Mouse (Mus musculus): ENCODE results near the gene Tlr5. TPM values are rescaled to one million over a fixed set of nuclear protein-coding genes. Genes with fewer than 3 reads are reported as not detected.

Gene Tlr5
- polyA plus RNA-seq, 1 experiment = 1.6 TPM

GRCm38 (mm10) chr1:182935469-182935868 lies 19.1 kb upstream of the Tlr5 start:
- Histone ChIP-seq H3K4me3 (ENCODE audit: extremely low read depth, insufficient read depth, insufficient read length) (no peak overlapping the region), H3K4me1 (ENCODE audit: control insufficient read depth, insufficient read depth, insufficient read length) (no peaks in the 10 kb centered on the region), H3K27ac (ENCODE audit: insufficient read depth, low read length) (no peak overlapping the region), H3K36me3 (ENCODE audit: control insufficient read depth, insufficient read depth, low read length) (no peaks in the 10 kb centered on the region), H3K27me3 (ENCODE audit: control insufficient read depth, insufficient read depth, low read length) (no peaks in the 10 kb centered on the region)
- TF ChIP-seq CTCF (IDR thresholded peaks at IDR 0.05; ENCODE audit: extremely low read depth, insufficient read depth, insufficient read length, insufficient replicate concordance) = no peak
- TF ChIP-seq POLR2A (IDR thresholded peaks at IDR 0.05; ENCODE audit: low read depth, low read length) = no peak
- DNase-seq (ENCODE audit: low read depth in 1 of 2, low spot score in 2 of 2) = no peak
- 36% methylated on average over 6 of the region's 6 CpGs for WGBS

DNA sequence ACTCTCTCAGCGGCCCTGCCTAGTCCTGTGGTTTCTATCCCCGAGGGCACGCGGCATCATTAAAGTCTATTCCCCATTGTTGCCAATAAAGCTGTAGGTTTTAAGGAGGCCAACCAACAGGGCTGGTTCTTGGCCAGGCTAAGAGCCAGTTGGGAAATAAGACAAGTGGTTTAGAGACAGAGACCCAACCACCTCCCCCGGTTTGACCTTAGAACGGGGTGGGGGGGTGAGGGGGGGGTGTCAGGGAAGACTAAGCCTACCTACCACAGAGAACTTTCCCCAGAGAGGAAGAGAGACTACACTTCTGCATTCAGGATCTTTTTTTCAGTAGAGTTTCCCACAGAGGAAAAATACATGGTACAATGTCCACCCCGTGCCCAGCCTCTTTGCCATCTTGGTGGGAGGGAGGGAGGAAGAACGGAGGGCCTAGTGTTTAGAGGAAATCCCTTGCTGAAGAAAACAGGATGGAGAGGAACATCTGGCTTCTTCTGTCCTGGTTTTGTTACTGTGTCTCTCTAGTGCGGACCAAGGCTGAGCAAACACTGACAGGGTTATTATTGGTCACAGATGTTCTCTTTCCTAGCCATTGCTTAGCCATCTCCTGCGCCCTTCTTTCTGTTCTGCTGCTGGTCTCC lies 17.0 kb upstream of the Tlr5 start:
- TF ChIP-seq POLR2A (IDR thresholded peaks at IDR 0.05; ENCODE audit: low read depth, low read length) (no peak), CTCF (IDR thresholded peaks at IDR 0.05; ENCODE audit: extremely low read depth, insufficient read depth, insufficient read length, insufficient replicate concordance) (no peak)

GRCm38 (mm10) chr1:182941921-182942320 lies 12.7 kb upstream of the Tlr5 start:
- Histone ChIP-seq H3K27ac (ENCODE audit: insufficient read depth, low read length) (no peak overlapping the region), H3K36me3 (ENCODE audit: control insufficient read depth, insufficient read depth, low read length) (no peaks in the 10 kb centered on the region), H3K27me3 (ENCODE audit: control insufficient read depth, insufficient read depth, low read length) (no peaks in the 10 kb centered on the region), H3K4me1 (ENCODE audit: control insufficient read depth, insufficient read depth, insufficient read length) (no peaks in the 10 kb centered on the region), H3K4me3 (ENCODE audit: extremely low read depth, insufficient read depth, insufficient read length) (no peak overlapping the region)
- WGBS = 90% methylated on average over 2 of the region's 2 CpGs
- DNase-seq (ENCODE audit: low read depth in 1 of 2, low spot score in 2 of 2) = no peak
- no peak for TF ChIP-seq POLR2A (IDR thresholded peaks at IDR 0.05; ENCODE audit: low read depth, low read length)
- no peak for TF ChIP-seq CTCF (IDR thresholded peaks at IDR 0.05; ENCODE audit: extremely low read depth, insufficient read depth, insufficient read length, insufficient replicate concordance)

More for the DNA sequence above, 17.0 kb upstream of the Tlr5 start:
- 41% methylated on average over 10 of the region's 10 CpGs for WGBS
- no peaks in the 10 kb centered on the region for H3K4me1 ChIP-seq (ENCODE audit: control insufficient read depth, insufficient read depth, insufficient read length)
- DNase-seq (ENCODE audit: low read depth in 1 of 2, low spot score in 2 of 2) = no peak
- H3K27me3 ChIP-seq (ENCODE audit: control insufficient read depth, insufficient read depth, low read length) = no peaks in the 10 kb centered on the region
- no peak overlapping the region for H3K4me3 ChIP-seq (ENCODE audit: extremely low read depth, insufficient read depth, insufficient read length)
- H3K27ac ChIP-seq (ENCODE audit: insufficient read depth, low read length) = 0 out of 2 replicates have a peak overlapping the region, but pooled peaks have one; percentile 15
- H3K36me3 ChIP-seq (ENCODE audit: control insufficient read depth, insufficient read depth, low read length) = no peaks in the 10 kb centered on the region

DNA sequence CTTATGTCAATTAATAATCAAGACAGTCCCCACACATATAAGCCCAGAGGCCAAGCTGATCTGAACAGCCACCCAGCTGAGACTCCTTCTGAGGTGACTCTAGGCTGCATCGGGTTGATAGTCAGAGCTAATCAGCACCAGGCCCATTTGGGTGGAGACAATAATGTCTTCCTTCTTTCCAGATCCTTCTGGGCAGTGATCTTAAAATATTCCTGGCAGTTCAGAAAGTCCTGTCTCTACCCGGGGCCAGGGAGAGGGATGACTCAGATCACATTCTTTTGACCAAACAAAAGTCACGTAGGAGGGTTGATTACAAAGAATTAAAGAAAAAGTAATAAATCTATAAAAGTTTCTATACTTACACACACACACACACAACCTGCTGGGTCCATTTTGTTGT lies 10.7 kb upstream of the Tlr5 start:
- H3K36me3 ChIP-seq (ENCODE audit: control insufficient read depth, insufficient read depth, low read length) = no peaks in the 10 kb centered on the region
- no peak overlapping the region for H3K27ac ChIP-seq (ENCODE audit: insufficient read depth, low read length)
- H3K4me1 ChIP-seq (ENCODE audit: control insufficient read depth, insufficient read depth, insufficient read length) = no peaks in the 10 kb centered on the region
- no peaks in the 10 kb centered on the region for H3K27me3 ChIP-seq (ENCODE audit: control insufficient read depth, insufficient read depth, low read length)
- no peak overlapping the region for H3K4me3 ChIP-seq (ENCODE audit: extremely low read depth, insufficient read depth, insufficient read length)
- WGBS = 94% methylated on average over 3 of the region's 3 CpGs
- DNase-seq (ENCODE audit: low read depth in 1 of 2, low spot score in 2 of 2) = no peak
- TF ChIP-seq CTCF (IDR thresholded peaks at IDR 0.05; ENCODE audit: extremely low read depth, insufficient read depth, insufficient read length, insufficient replicate concordance) (no peak), POLR2A (IDR thresholded peaks at IDR 0.05; ENCODE audit: low read depth, low read length) (no peak)

GRCm38 (mm10) chr1:182944638-182945037 lies 9.9 kb upstream of the Tlr5 start:
- TF ChIP-seq POLR2A (IDR thresholded peaks at IDR 0.05; ENCODE audit: low read depth, low read length) (no peak), CTCF (IDR thresholded peaks at IDR 0.05; ENCODE audit: extremely low read depth, insufficient read depth, insufficient read length, insufficient replicate concordance) (no peak)
- H3K4me3 ChIP-seq (ENCODE audit: extremely low read depth, insufficient read depth, insufficient read length) = no peak overlapping the region
- H3K36me3 ChIP-seq (ENCODE audit: control insufficient read depth, insufficient read depth, low read length) = no peaks in the 10 kb centered on the region
- no peaks in the 10 kb centered on the region for H3K27me3 ChIP-seq (ENCODE audit: control insufficient read depth, insufficient read depth, low read length)
- no peak overlapping the region for H3K27ac ChIP-seq (ENCODE audit: insufficient read depth, low read length)
- no peak for DNase-seq (ENCODE audit: low read depth in 1 of 2, low spot score in 2 of 2)
- H3K4me1 ChIP-seq (ENCODE audit: control insufficient read depth, insufficient read depth, insufficient read length) = no peaks in the 10 kb centered on the region
- WGBS = 65% methylated on average over 5 of the region's 5 CpGs

DNA sequence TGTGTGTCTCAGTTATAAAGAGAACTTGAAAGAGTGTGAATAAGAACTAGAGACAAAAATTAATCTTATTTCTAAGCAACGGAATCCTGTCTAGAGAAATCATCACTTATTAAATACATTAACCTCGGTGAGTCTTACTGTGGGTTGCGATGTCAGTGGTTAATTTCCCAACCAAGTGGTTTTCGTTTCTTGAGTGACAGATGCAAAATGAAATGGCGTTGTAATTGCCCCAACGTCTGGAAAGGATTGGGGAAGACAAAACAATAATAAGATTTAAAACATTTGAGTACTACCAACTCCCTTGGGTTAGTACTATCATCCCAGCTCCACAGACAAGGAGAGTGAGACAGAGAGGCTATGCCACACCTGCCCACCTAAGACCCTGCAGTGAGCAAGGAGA lies 9.0 kb upstream of the Tlr5 start:
- TF ChIP-seq POLR2A (IDR thresholded peaks at IDR 0.05; ENCODE audit: low read depth, low read length) = no peak
- TF ChIP-seq CTCF (IDR thresholded peaks at IDR 0.05; ENCODE audit: extremely low read depth, insufficient read depth, insufficient read length, insufficient replicate concordance) = no peak
- Histone ChIP-seq H3K4me1 (ENCODE audit: control insufficient read depth, insufficient read depth, insufficient read length) (no peaks in the 10 kb centered on the region), H3K4me3 (ENCODE audit: extremely low read depth, insufficient read depth, insufficient read length) (no peak overlapping the region), H3K36me3 (ENCODE audit: control insufficient read depth, insufficient read depth, low read length) (no peaks in the 10 kb centered on the region), H3K27ac (ENCODE audit: insufficient read depth, low read length) (no peak overlapping the region), H3K27me3 (ENCODE audit: control insufficient read depth, insufficient read depth, low read length) (no peaks in the 10 kb centered on the region)
- no peak for DNase-seq (ENCODE audit: low read depth in 1 of 2, low spot score in 2 of 2)
- 73% methylated on average over 6 of the region's 6 CpGs for WGBS

GRCm38 (mm10) chr1:182951298-182951697 lies 3.3 kb upstream of the Tlr5 start:
- no peak overlapping the region for H3K27ac ChIP-seq (ENCODE audit: insufficient read depth, low read length)
- 53% methylated on average over 9 of the region's 9 CpGs for WGBS
- no peak for TF ChIP-seq POLR2A (IDR thresholded peaks at IDR 0.05; ENCODE audit: low read depth, low read length)
- TF ChIP-seq CTCF (IDR thresholded peaks at IDR 0.05; ENCODE audit: extremely low read depth, insufficient read depth, insufficient read length, insufficient replicate concordance) = no peak
- H3K27me3 ChIP-seq (ENCODE audit: control insufficient read depth, insufficient read depth, low read length) = no peaks in the 10 kb centered on the region
- no peak for DNase-seq (ENCODE audit: low read depth in 1 of 2, low spot score in 2 of 2)
- peaks cover 5% of the 10 kb centered on the region; the same call in 1 of the 2 replicates for H3K4me1 ChIP-seq (ENCODE audit: control insufficient read depth, insufficient read depth, insufficient read length)
- H3K36me3 ChIP-seq (ENCODE audit: control insufficient read depth, insufficient read depth, low read length) = no peaks in the 10 kb centered on the region
- H3K4me3 ChIP-seq (ENCODE audit: extremely low read depth, insufficient read depth, insufficient read length) = no peak overlapping the region
